Mouse (Mus musculus): ENCODE results near the gene Sorbs2. TPM values are rescaled to one million over a fixed set of nuclear protein-coding genes. Genes with fewer than 3 reads are reported as not detected.

Sorbs2 gene
- polyA plus RNA-seq, 1 experiment: 14.3 TPM

- no peak for TF ChIP-seq POLR2AphosphoS2 (IDR thresholded peaks at IDR 0.05; ENCODE audit: insufficient read length, low read depth)
- TF ChIP-seq E2F4 (IDR thresholded peaks at IDR 0.05; ENCODE audit: insufficient read depth): no peak
- no peak for TF ChIP-seq REST (IDR thresholded peaks at IDR 0.05; ENCODE audit: insufficient read depth, insufficient read length)
- TF ChIP-seq MAX (IDR thresholded peaks at IDR 0.05; ENCODE audit: low read depth): no peak
- TF ChIP-seq SRF (IDR thresholded peaks at IDR 0.05; ENCODE audit: control insufficient read depth, insufficient read length, low read depth): no peak
- no peak for TF ChIP-seq MYOG (IDR thresholded peaks at IDR 0.05; ENCODE audit: control insufficient read depth in 1 of 3, insufficient read depth in 1 of 3, insufficient read length in 2 of 3, low read depth in 2 of 3)
- no peak for TF ChIP-seq USF1 (IDR thresholded peaks at IDR 0.05; ENCODE audit: low read depth)
- TF ChIP-seq MYOD1 (IDR thresholded peaks at IDR 0.05; ENCODE audit: control insufficient read depth in 1 of 3, insufficient read length in 2 of 3, low read depth in 2 of 3): no peak
- no peak for TF ChIP-seq CEBPB (IDR thresholded peaks at IDR 0.05; ENCODE audit: insufficient read depth, poor library complexity, severe bottlenecking)
- TF ChIP-seq TCF3 (IDR thresholded peaks at IDR 0.05; ENCODE audit: insufficient read length, low read depth): no peak
- TF ChIP-seq POLR2A (IDR thresholded peaks at IDR 0.05; ENCODE audit: insufficient read length, low read depth): no peak
- no peak for TF ChIP-seq TCF12 (IDR thresholded peaks at IDR 0.05; ENCODE audit: insufficient read depth, poor library complexity, severe bottlenecking)
- Histone ChIP-seq H3K36me3 (ENCODE audit: control insufficient read depth, insufficient read depth) (no peaks in the 10 kb centered on the region), H3K27me3 (ENCODE audit: control insufficient read depth, insufficient read depth, insufficient read length) (no peaks in the 10 kb centered on the region), H3K4me3 (no peak overlapping the region), H3ac (ENCODE audit: control insufficient read depth, insufficient read length) (no peak overlapping the region), H3K4me2 (ENCODE audit: low read depth) (no peak overlapping the region), H3K79me2 (ENCODE audit: control insufficient read depth, insufficient read depth) (no peaks in the 10 kb centered on the region)
These were observed 165.6 kb downstream of the Sorbs2 start for GRCm38 (mm10) chr8:45673149-45673548.

- Histone ChIP-seq H3K36me3 (ENCODE audit: control insufficient read depth, insufficient read depth) (no peaks in the 10 kb centered on the region), H3K4me3 (no peak overlapping the region), H3K79me2 (ENCODE audit: control insufficient read depth, insufficient read depth) (no peaks in the 10 kb centered on the region), H3K27me3 (ENCODE audit: control insufficient read depth, insufficient read depth, insufficient read length) (no peaks in the 10 kb centered on the region), H3K4me2 (ENCODE audit: low read depth) (no peak overlapping the region), H3ac (ENCODE audit: control insufficient read depth, insufficient read length) (no peak overlapping the region)
- TF ChIP-seq MYOG (IDR thresholded peaks at IDR 0.05; ENCODE audit: control insufficient read depth in 1 of 3, insufficient read depth in 1 of 3, insufficient read length in 2 of 3, low read depth in 2 of 3) (no peak), MYOD1 (IDR thresholded peaks at IDR 0.05; ENCODE audit: control insufficient read depth in 1 of 3, insufficient read length in 2 of 3, low read depth in 2 of 3) (no peak), TCF12 (IDR thresholded peaks at IDR 0.05; ENCODE audit: insufficient read depth, poor library complexity, severe bottlenecking) (no peak), POLR2AphosphoS2 (IDR thresholded peaks at IDR 0.05; ENCODE audit: insufficient read length, low read depth) (no peak), MAX (IDR thresholded peaks at IDR 0.05; ENCODE audit: low read depth) (no peak), REST (IDR thresholded peaks at IDR 0.05; ENCODE audit: insufficient read depth, insufficient read length) (no peak), POLR2A (IDR thresholded peaks at IDR 0.05; ENCODE audit: insufficient read length, low read depth) (no peak), TCF3 (IDR thresholded peaks at IDR 0.05; ENCODE audit: insufficient read length, low read depth) (no peak), CEBPB (IDR thresholded peaks at IDR 0.05; ENCODE audit: insufficient read depth, poor library complexity, severe bottlenecking) (no peak), E2F4 (IDR thresholded peaks at IDR 0.05; ENCODE audit: insufficient read depth) (no peak), SRF (IDR thresholded peaks at IDR 0.05; ENCODE audit: control insufficient read depth, insufficient read length, low read depth) (no peak), USF1 (IDR thresholded peaks at IDR 0.05; ENCODE audit: low read depth) (no peak)
These were observed 168.3 kb downstream of the Sorbs2 start for GRCm38 (mm10) chr8:45675821-45676279.

DNA sequence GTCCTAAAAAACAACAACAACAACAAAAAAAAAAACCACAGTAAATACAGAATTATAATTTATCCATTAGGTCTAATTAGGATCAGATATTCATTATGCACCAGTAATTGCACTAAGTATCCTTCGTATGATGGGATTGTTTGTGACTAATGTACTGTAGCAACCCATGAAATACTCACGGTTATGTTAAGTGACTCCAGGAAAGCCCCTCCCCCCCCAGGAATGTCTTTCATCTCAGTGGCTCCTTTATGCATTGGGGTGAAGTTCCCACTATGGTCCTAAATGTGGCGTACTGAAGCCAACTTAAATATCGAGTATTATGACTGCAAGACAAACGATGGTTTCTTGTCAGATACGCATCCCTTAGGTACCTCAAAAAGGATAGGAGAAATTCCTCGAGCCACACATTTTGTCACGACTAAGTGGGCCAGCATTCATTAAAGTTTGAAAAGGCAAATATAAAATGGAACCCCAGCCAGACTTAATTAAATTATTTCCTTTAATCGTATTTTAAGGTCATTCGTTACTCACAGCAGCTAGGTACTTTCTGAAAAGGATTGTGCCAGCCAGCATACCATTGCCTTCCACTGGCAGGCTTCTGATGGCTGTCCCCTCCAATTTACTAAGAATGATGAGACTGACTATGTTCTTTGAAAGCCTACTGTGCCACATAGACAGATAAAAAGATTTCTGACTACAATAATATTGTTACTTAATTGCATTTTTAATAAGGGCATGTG is 169.7 kb downstream of the Sorbs2 start:
- no peaks in the 10 kb centered on the region for H3K27me3 ChIP-seq (ENCODE audit: control insufficient read depth, insufficient read depth, insufficient read length)
- H3ac ChIP-seq (ENCODE audit: control insufficient read depth, insufficient read length): no peak overlapping the region
- TF ChIP-seq TCF3 (IDR thresholded peaks at IDR 0.05; ENCODE audit: insufficient read length, low read depth) (no peak), MAX (IDR thresholded peaks at IDR 0.05; ENCODE audit: low read depth) (no peak), CEBPB (IDR thresholded peaks at IDR 0.05; ENCODE audit: insufficient read depth, poor library complexity, severe bottlenecking) (no peak), E2F4 (IDR thresholded peaks at IDR 0.05; ENCODE audit: insufficient read depth) (no peak), POLR2AphosphoS2 (IDR thresholded peaks at IDR 0.05; ENCODE audit: insufficient read length, low read depth) (no peak), TCF12 (IDR thresholded peaks at IDR 0.05; ENCODE audit: insufficient read depth, poor library complexity, severe bottlenecking) (no peak), REST (IDR thresholded peaks at IDR 0.05; ENCODE audit: insufficient read depth, insufficient read length) (no peak), MYOG (IDR thresholded peaks at IDR 0.05; ENCODE audit: control insufficient read depth in 1 of 3, insufficient read depth in 1 of 3, insufficient read length in 2 of 3, low read depth in 2 of 3) (no peak), POLR2A (IDR thresholded peaks at IDR 0.05; ENCODE audit: insufficient read length, low read depth) (no peak), MYOD1 (IDR thresholded peaks at IDR 0.05; ENCODE audit: control insufficient read depth in 1 of 3, insufficient read length in 2 of 3, low read depth in 2 of 3) (no peak), USF1 (IDR thresholded peaks at IDR 0.05; ENCODE audit: low read depth) (no peak), SRF (IDR thresholded peaks at IDR 0.05; ENCODE audit: control insufficient read depth, insufficient read length, low read depth) (no peak)
- H3K36me3 ChIP-seq (ENCODE audit: control insufficient read depth, insufficient read depth): no peaks in the 10 kb centered on the region
- H3K79me2 ChIP-seq (ENCODE audit: control insufficient read depth, insufficient read depth): no peaks in the 10 kb centered on the region
- H3K4me2 ChIP-seq (ENCODE audit: low read depth): no peak overlapping the region
- no peak overlapping the region for H3K4me3 ChIP-seq

- H3K79me2 ChIP-seq (ENCODE audit: control insufficient read depth, insufficient read depth): no peaks in the 10 kb centered on the region
- no peaks in the 10 kb centered on the region for H3K27me3 ChIP-seq (ENCODE audit: control insufficient read depth, insufficient read depth, insufficient read length)
- no peak overlapping the region for H3K4me3 ChIP-seq
- H3K4me2 ChIP-seq (ENCODE audit: low read depth): no peak overlapping the region
- no peak for TF ChIP-seq E2F4 (IDR thresholded peaks at IDR 0.05; ENCODE audit: insufficient read depth)
- TF ChIP-seq MYOG (IDR thresholded peaks at IDR 0.05; ENCODE audit: control insufficient read depth in 1 of 3, insufficient read depth in 1 of 3, insufficient read length in 2 of 3, low read depth in 2 of 3): no peak
- no peak for TF ChIP-seq USF1 (IDR thresholded peaks at IDR 0.05; ENCODE audit: low read depth)
- no peak for TF ChIP-seq REST (IDR thresholded peaks at IDR 0.05; ENCODE audit: insufficient read depth, insufficient read length)
- TF ChIP-seq TCF3 (IDR thresholded peaks at IDR 0.05; ENCODE audit: insufficient read length, low read depth): no peak
- TF ChIP-seq POLR2A (IDR thresholded peaks at IDR 0.05; ENCODE audit: insufficient read length, low read depth): no peak
- no peak for TF ChIP-seq SRF (IDR thresholded peaks at IDR 0.05; ENCODE audit: control insufficient read depth, insufficient read length, low read depth)
- H3ac ChIP-seq (ENCODE audit: control insufficient read depth, insufficient read length): no peak overlapping the region
- H3K36me3 ChIP-seq (ENCODE audit: control insufficient read depth, insufficient read depth): no peaks in the 10 kb centered on the region
These were observed 170.3 kb downstream of the Sorbs2 start for GRCm38 (mm10) chr8:45677854-45678241.
